Mouse (Mus musculus) spleen, postnatal 4 days (tissue): ENCODE results near the gene Gm10273.
"Not testable (repeated sequence)": the region's sequence is repeated elsewhere in the genome, so short reads cannot be mapped to it uniquely, and the experiment has no call there.

Experiments
- DNase-seq, 2 experiments: peaks; one replicate each; pipeline ENCODE4 v3.0.0; 2022; ENCODE audit warnings: low spot score in 2 of 2

The Gm10273 gene

DNA sequence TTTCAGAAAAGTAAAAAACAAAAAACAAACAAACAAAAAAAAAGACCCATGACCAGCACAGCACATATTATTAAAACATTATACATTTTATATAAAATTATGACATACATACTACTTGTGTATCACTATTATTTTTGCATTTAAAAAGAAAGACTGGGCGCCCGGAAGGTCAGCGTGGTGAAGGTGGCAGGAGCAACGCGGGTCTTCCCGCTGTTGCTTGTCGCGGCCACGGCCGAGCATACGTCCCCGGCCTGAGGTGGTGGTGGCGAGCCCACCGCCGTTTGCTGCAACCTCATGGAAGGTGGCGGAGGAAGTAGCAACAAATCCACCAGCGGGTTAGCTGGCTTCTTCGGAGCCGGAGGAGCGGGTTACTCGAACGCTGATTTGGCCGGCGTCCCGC lies at the start of gene Gm10273:
Gm10273 (plus strand) TSS at position 172 of the 400 bp plus-strand sequence.
- not testable (repeated sequence) for DNase-seq

- DNase-seq = no peak
Measured at GRCm38 (mm10) chr10:59346560-59346959, 48.9 kb upstream of the Gm10273 start.

- DNase-seq = peak in 1 of 2 experiments; percentile 43
Measured at GRCm38 (mm10) chr10:59348200-59348599, 47.2 kb upstream of the Gm10273 start.

DNA sequence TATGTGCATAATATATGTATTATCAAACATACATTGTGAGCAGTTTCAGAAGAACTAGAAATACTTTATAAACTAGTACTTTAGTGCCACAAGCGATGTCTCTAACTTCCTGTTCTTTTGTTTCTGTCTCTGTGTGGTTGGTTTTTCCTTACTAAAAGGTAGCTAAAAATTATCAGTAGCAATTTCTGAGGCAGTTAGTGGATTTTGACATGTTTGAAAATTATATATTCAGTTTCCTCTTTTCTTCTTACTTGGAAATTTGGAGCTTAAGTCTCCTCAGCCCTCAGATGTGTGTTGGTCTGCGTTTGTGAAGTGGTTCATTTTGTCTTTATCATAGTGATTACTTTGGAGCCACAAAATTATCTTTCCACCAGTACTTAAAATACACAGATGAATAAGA lies 45.9 kb upstream of the Gm10273 start:
- no peak for DNase-seq

DNA sequence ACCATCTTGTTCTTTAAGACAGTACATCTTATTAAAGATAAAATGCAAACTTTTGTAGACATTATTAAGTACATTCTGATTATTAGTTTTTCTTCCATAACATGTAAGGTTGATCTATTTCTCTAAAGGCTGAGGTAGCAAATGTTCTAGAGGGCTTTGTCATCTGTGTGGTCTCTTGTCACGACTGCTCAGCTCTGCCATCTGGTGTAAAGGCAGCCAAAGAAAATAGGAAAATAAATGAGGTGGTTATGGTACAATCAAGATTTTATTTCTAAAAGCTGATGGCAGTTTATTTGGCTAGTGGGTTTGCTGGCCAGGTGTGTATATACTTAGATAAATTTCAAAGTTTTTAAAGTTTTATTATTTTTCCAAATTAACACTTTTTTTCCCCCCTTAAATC lies 42.4 kb upstream of the Gm10273 start:
- DNase-seq = no peak

DNA sequence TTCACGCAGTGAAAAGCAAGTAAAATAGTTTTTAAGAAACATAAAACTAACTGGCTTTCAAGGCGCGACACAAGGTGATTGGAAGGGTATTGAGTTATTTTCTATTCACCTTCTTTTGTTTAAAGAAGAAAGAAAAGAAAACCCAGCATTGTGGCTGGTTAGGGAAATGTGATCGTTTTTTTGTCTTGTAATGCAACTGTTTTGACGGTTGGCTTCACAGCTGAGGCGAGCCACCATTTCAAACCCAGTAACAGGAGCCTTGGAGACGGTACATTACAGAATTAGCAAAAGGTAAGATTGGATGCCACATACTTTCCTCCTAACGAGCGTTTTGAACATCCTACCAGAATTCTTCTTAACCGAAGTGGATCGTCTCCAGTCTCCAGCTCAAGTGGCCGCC lies 41.3 kb upstream of the Gm10273 start:
- no peak for DNase-seq

- no peak for DNase-seq
Measured at GRCm38 (mm10) chr10:59355020-59355419, 40.4 kb upstream of the Gm10273 start.

- DNase-seq = no peak
Measured at GRCm38 (mm10) chr10:59358744-59359143, 36.7 kb upstream of the Gm10273 start.

- no peak for DNase-seq
Measured at GRCm38 (mm10) chr10:59363208-59363607, 32.2 kb upstream of the Gm10273 start.

DNA sequence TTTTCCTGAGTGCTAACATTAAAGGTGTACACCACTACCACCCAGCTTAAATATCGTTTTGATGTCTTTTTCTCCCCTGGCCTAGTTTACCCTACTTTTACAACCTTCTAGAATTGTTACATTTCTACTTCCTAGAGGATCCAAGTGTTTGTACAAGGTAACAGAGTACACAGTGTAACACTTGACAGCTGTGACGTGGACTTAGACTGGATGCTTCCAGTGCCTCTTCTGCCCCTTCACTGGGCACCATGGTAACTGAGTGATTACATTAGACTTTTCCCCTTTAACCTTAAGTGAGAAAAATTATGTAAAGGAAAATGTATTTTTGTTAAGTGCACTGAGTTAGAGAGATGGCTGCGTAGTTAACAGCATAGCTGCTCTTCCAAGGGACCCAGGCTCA lies 30.9 kb upstream of the Gm10273 start:
- no peak for DNase-seq

- DNase-seq = no peak
Measured at GRCm38 (mm10) chr10:59365804-59366589, 29.4 kb upstream of the Gm10273 start.

DNA sequence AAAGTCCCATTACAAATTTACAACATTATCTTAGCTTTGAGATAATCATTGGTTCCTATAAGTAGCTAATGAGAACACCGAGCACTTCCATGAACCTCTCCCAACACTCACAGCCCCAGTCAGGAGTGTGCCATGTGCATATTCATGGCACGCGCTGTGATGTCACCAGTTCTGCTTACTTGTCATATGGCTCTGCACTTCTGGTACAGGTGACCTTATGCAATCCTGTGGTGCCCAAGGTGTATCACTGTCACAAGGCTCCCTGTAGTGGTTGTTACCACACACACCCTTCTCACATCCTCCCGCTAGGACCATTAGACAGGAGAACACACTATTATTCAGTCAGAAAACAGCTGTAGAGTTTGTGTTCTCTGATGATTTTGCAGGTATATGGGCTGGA lies 28.7 kb upstream of the Gm10273 start:
- no peak for DNase-seq

DNA sequence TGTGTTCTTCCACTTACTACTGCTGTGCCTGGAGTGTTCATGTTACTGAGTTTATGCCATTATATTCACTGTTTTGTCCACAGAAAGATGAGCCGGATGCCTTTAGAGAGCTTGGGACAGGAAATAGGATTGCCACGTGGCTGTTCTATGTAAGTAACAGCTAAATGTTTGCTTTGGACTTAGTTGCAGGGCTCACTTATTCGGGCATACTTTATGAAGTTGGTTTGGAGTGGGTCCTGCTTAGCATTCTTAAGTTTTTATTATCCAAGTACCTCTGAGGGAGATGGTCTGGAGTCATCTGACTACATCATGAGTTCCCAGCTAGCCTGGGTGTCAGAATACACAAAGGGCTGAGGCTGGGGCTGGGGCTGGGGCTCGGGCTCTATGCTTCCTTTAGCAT lies 28.2 kb upstream of the Gm10273 start:
- DNase-seq = no peak

DNA sequence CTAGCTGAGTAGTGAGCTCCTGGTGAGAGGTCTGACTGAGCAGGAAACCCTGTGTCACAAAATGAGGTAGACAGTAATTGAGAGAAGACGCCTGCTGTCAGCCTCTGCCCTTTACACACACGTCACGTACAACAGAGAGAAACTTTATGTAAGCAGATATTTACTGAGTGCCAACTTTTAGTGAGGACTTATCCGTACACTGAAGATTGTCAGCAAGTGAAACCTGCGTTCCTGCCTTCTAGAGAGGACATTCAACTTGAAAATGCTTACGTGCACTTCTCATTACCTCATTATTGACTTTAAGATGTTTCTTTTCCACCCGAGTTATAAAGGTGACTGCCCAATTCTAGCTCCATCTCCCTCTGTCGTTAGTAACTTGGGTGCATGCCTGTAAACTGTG lies 26.7 kb upstream of the Gm10273 start:
- DNase-seq = no peak

DNA sequence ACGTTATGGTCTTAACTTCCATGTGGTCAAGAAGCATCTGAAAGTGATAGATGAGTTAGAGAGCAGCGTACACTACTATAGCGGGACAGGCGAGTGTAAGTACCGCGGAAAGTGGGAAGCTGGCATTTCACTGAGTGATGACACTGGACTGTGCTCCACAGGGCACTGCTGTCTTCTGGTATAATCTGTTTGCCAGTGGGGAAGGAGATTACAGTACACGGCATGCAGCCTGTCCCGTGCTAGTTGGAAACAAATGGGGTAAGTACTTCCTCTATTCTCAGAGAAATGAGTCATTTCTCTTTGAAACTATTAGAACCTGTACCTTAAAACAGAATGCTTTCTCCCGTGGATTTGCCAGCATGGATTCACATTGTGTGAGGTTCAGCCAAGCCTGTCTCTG lies 26.0 kb upstream of the Gm10273 start:
- DNase-seq = no peak

GRCm38 (mm10) chr10:59377906-59378305 lies 17.5 kb upstream of the Gm10273 start:
- DNase-seq = no peak

DNA sequence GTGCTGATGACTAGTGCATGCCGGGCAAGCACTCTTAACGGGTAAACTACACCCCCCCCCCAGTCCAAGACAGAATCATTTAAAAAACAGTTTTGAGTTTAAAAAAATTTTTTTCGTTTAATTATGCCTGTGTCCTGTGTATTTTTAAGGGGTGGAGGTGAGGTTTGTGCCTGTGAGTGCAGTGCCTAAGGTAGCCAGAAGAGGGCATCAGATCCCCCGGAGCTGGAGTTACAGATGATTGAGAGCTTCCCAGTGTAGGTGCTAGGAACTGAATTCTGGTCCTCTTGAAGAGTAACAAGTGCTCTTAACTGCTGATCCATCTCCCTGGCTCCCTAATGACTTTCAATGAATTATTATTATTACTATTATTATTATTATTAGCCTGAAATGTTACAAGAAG lies 16.7 kb upstream of the Gm10273 start:
- no peak for DNase-seq

- no peak for DNase-seq
Measured at GRCm38 (mm10) chr10:59379927-59380326, 15.5 kb upstream of the Gm10273 start.

- DNase-seq = no peak
Measured at GRCm38 (mm10) chr10:59380411-59380821, 15.0 kb upstream of the Gm10273 start.

- not testable (repeated sequence) for DNase-seq
Measured at GRCm38 (mm10) chr10:59381563-59381962, 13.9 kb upstream of the Gm10273 start.

DNA sequence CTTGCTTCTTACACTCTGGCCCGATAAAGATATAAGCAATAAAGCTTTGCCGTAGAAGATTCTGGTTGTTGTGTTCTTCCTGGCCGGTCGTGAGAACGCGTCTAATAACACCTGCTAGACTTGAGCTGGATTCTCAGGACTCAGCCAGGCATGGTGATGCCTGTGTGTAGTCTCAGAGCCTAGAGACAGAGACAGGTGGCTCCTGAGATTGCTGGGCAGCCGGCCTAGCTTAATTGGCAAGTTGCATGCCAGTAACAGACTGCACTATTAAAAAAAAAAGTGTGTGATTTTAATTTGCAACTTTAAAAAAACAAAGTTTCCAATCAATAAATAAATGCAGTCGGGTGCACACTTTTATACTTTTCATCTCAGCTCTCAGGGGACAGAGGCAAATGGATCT lies 8.5 kb upstream of the Gm10273 start:
- DNase-seq = no peak

DNA sequence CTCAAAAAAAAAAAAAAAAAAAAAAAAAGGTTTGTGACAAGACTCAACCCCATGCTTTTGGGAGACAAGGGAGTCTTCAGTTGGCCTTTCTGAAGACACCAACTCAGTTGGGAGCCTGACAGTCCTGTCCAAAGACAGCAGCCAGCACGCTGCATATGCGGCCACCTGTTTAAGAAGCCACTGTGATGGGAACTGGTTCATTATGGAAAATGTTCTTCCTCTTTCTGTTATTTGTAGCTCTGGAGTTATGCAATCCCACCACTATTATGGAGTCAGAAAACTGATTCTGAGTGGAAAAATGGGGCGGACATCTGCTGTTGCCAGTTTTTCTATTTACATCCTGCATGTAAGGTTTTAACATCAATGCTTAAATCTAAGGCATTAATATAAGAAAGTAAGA lies 5.8 kb upstream of the Gm10273 start:
- no peak for DNase-seq

DNA sequence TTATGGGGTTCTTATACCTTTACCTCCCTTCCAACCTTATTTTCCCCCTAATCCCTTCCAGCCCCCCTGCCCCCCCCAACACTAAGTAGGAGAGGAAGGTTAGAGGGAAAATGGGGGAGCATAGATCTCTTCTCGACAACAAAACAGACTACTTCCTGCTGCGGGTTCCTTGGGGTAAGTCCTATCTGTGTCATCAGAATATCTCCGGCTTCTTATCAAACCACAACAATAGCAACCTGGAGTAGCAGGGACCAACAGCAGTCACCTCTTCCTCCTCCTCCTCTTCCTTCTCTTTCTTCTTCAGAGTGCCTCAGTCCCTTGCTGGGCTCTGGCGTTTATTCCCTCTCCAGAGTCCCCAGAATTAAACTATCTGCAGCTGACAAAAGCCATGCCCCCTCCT lies 3.5 kb upstream of the Gm10273 start:
- no peak for DNase-seq
